Mouse (Mus musculus) neural tube, embryonic 14.5 days (tissue): Measurements from ENCODE around the gene Ramp2. TPM values are rescaled to one million over a fixed set of nuclear protein-coding genes. Genes with fewer than 3 reads are reported as not detected.

Experiments
- ATAC-seq: fragments of 200-750 bp; cut with Nextera tagmentation; 2 replicates; pipeline ENCODE4 v1.8.0; 2017; ENCODE audit warnings: low read depth, mild to moderate bottlenecking, moderate TSS enrichment, moderate library complexity
- H3K27ac ChIP-seq: fragments of 300-500 bp; sonication (generic); 2 replicates; pipeline ENCODE4 v1.5.1; 2014; ENCODE audit warnings: low read depth, mild to moderate bottlenecking, control low read depth, low read length, moderate library complexity, mixed read lengths
- H3K27me3 ChIP-seq: fragments of 300-500 bp; sonication (generic); 2 replicates; pipeline ENCODE4 v1.6.1; 2014; ENCODE audit warnings: low read length; ENCODE audit not compliant: control insufficient read depth, insufficient read depth
- H3K36me3 ChIP-seq: fragments of 300-500 bp; sonication (generic); 2 replicates; pipeline ENCODE4 v1.6.1; 2014; ENCODE audit warnings: low read length, mixed read lengths; ENCODE audit not compliant: control insufficient read depth, insufficient read depth
- H3K4me1 ChIP-seq: fragments of 300-500 bp; sonication (generic); 2 replicates; pipeline ENCODE4 v1.6.1; 2014; ENCODE audit warnings: low read length; ENCODE audit not compliant: control insufficient read depth, insufficient read depth
- H3K4me2 ChIP-seq: fragments of 300-500 bp; sonication (generic); 2 replicates; pipeline ENCODE4 v1.6.1; 2014; ENCODE audit warnings: mild to moderate bottlenecking, low read depth, low read length, control low read depth
- H3K4me3 ChIP-seq: fragments of 300-500 bp; sonication (generic); 2 replicates; pipeline ENCODE4 v1.5.1; 2014; ENCODE audit warnings: low read depth, low read length, control low read depth, mixed read lengths
- H3K9ac ChIP-seq: fragments of 300-500 bp; sonication (generic); replicated peaks from 2 replicates; pipeline ENCODE4 v1.6.1; 2014; ENCODE audit warnings: low read depth, mild to moderate bottlenecking, control low read depth, low read length, mixed read lengths
- H3K9me3 ChIP-seq: fragments of 300-500 bp; sonication (generic); 2 replicates; pipeline ENCODE4 v1.6.1; 2016; ENCODE audit warnings: low read length; ENCODE audit not compliant: control insufficient read depth
- WGBS: fragments of 180-500 bp; shearing (Covaris S2); extraction: QIAGEN DNeasy Blood & Tissue Kit; methylation state at CpG from one replicate; pipeline ENCODE4 v1.1.7; 2014; 5-methylcytosine and 5-hydroxymethylcytosine counted together
- polyA plus RNA-seq: library from polyadenylated mRNA; unstranded; fragments of >200 nt; fragmentation: Nextera tagmentation; extraction: Ambion mirVana; gene quantifications from 2 replicates; pipeline ENCODE4 v1.2.1, GENCODE M21; 2014

Ramp2 gene
- polyA plus RNA-seq, 1 experiment from 2014 or later: 63.1 TPM

DNA sequence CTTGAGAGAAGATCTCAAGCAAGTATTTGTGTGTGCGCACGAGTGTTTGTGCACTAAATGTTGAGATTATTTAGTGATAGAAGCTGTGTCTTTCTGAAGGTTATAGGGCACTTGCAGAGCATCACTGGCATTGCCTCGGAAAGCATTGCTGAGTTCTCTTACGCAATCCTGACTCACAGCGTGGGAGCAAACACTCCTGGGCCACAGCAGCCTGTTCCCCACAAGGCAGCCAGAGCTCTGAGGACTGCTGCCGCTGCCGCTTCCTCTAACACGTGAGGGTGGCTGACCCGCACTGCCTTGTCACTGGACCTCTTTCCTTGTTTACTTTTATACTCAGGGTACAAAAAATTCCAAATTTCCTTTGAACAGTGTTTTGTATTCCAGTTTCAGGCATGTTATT is 41.5 kb downstream of the Ramp2 start:
- Histone ChIP-seq H3K36me3 (peaks cover 34% of the 10 kb centered on the region), H3K9me3 (no peaks in the 10 kb centered on the region), H3K4me3 (no peak overlapping the region), H3K9ac (no peak overlapping the region), H3K27me3 (no peaks in the 10 kb centered on the region), H3K27ac (no peak overlapping the region), H3K4me1 (no peaks in the 10 kb centered on the region), H3K4me2 (no peak overlapping the region)
- no peak for ATAC-seq
- WGBS: 87% methylated on average over 9 of the region's 9 CpGs

DNA sequence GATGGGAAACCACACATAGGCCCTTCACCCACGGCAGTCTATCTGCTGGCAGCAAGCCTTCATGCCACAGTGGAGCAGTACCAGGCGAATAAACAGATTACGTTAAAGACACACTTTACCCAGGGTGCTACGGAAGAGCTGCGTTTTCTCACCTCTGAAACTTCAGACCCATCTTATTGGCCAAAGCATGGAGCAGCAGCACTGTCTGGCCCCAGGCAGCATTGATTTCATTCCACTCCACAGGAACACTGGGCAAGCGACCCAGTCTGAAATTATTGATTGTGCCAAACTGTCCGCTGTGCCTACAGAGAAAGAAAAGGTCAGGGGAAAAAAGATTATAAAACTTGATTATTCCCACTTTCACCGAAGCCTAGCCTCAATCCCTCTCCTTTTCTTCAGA is 45.4 kb downstream of the Ramp2 start:
- Histone ChIP-seq H3K4me1 (no peaks in the 10 kb centered on the region), H3K27me3 (no peaks in the 10 kb centered on the region), H3K4me2 (no peak overlapping the region), H3K27ac (no peak overlapping the region), H3K36me3 (peaks cover 57% of the 10 kb centered on the region), H3K9me3 (no peaks in the 10 kb centered on the region), H3K4me3 (no peak overlapping the region), H3K9ac (no peak overlapping the region)
- ATAC-seq: no peak
- WGBS: 96% methylated on average over 8 of the region's 8 CpGs

DNA sequence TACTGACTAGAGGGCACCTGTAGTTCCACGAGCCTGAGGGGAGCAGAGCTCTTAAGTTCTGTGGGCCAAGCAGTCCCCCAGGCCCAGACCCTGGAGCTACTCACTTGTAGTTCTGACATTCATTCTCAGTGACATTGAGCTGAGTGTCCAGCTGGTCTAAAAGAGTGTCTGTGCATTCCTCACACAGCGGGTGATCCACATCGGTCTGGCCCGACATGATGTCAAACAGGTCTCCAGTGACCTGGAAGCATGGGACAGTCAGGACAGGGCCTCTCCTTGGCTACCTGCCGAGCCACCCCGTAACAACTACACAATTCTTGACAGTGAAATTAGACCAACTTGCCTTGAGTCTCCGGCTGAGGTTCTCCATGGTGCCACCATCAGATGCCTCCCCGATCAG is 49.4 kb downstream of the Ramp2 start:
- no peak overlapping the region for H3K4me2 ChIP-seq
- no peaks in the 10 kb centered on the region for H3K9me3 ChIP-seq
- 92% methylated on average over 8 of the region's 8 CpGs for WGBS
- peaks cover 36% of the 10 kb centered on the region for H3K36me3 ChIP-seq
- no peaks in the 10 kb centered on the region for H3K4me1 ChIP-seq
- no peak for ATAC-seq
- no peak overlapping the region for H3K4me3 ChIP-seq
- no peak overlapping the region for H3K9ac ChIP-seq
- no peaks in the 10 kb centered on the region for H3K27me3 ChIP-seq
- no peak overlapping the region for H3K27ac ChIP-seq

DNA sequence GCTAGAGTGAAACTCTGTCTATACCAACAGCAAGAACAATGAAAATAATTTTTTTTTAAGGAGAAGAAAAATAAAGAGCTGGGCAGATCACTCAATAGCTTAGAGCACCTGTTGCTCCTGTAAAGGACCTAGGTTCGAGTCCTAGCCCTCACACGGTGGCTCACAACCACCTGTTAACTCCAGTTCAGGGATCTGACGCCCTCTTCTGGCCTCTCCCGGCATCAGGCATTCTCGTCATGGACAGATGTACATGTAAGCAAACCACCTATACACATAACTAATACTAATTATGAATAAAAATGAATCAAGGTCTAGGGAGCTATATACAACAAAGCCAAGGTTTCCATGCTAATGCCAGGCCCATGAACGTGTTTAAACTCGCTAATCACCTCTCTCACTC is 55.1 kb downstream of the Ramp2 start:
- Histone ChIP-seq H3K9ac (peak overlapping the region; percentile 75; the same call in 1 of the 2 replicates), H3K4me1 (peaks cover 12% of the 10 kb centered on the region), H3K4me2 (peak overlapping the region; percentile 99), H3K27ac (no peak overlapping the region), H3K9me3 (no peaks in the 10 kb centered on the region), H3K4me3 (peak overlapping the region; percentile 58), H3K36me3 (peaks cover 3% of the 10 kb centered on the region), H3K27me3 (no peaks in the 10 kb centered on the region)
- ATAC-seq: no peak
- 69% methylated on average over 7 of the region's 7 CpGs for WGBS

DNA sequence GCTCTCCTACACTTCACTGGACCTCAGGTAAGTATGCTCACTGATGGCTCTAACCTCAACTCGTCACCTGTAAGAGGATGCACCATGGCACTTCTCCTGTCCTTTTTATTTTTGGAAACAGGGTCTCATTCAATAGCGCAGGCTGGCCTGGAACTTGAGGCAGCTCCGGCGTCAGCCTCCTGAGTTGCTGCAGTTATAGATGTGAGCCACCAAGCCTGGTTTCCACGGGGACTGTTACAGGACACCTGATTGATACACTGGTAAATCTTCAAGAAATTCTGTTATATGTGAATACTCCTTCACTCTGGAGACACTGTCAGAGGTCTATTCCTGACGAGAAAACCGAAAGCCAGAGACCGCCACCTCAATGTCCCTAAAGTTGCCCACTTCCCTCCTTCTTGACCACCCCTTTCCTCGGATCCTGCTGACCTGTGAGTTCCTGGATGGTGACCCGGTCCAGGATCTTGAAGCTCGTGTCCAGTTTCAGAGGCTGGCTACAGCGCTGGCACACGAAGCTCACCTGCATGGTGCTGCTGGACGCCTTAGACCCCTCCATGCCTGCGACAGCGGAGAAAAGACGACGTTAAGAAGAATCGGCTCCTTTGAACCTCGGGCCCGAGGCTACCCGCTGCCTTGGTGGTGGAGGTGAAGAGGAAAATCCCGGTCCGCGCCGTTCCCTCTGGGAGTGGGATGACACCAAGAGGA is 55.6 kb downstream of the Ramp2 start:
- Histone ChIP-seq H3K9ac (peak overlapping the region; percentile 75), H3K27ac (peak overlapping the region; percentile 76; the same call in 1 of the 2 replicates), H3K9me3 (no peaks in the 10 kb centered on the region), H3K27me3 (no peaks in the 10 kb centered on the region), H3K4me1 (peaks cover 12% of the 10 kb centered on the region), H3K4me3 (peak overlapping the region; percentile 58), H3K36me3 (no peaks in the 10 kb centered on the region; the same call in 1 of the 2 replicates), H3K4me2 (peak overlapping the region; percentile 99)
- WGBS: 13% methylated on average over 26 of the region's 26 CpGs
- ATAC-seq: no peak

DNA sequence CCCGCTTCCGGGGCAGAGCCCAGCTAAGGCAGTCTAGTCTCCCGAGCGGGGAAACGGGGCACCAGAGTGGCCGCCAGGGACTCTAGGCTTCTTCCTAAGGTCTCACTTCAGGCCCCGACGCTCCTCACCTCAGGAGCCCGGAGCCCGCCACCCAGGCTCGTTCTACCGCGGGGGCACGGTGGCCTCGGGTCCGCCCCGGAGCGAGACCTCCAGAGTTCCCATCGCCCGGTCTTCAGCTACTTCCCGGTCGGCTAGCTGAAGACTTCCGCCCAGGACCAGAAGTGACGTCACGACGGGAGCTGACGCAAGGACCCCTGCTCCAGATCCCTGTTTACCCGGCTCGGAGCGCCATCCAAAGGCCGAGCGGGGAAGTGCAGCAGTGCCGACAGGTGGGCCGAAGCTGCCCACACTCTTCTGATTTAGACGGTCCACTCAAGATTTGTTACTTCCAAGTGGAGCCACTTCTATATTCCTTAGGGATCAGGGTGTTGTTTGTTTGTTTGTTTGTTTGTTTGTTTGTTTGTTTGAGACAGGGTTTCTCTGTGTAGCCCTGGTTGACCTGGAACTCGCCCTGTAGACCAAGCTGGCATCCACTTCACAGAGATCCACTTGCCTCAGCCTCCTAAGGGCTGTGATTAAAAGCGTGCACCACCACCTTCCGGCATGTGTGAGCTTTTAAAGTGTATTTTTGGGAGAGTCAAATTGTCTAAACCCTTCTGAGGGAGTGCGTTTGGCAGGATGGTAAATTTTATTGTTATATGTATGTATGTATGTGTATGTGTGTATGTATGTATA is 56.4 kb downstream of the Ramp2 start, which contains the start of gene Becn1:
Becn1 (minus strand) TSS at position 283 of the 795 bp plus-strand sequence.
- ATAC-seq: peak; percentile 95
- Histone ChIP-seq H3K9ac (peak within 1 kb of the TSS; percentile 75), H3K4me3 (peak within 1 kb of the TSS; percentile 58), H3K27ac (peak within 1 kb of the TSS; percentile 76), H3K27me3 (no peaks in the 10 kb centered on the region), H3K36me3 (no peaks in the 10 kb centered on the region; the same call in 1 of the 2 replicates), H3K4me2 (peak within 1 kb of the TSS; percentile 99), H3K4me1 (peaks cover 12% of the 10 kb centered on the region), H3K9me3 (no peaks in the 10 kb centered on the region)
- 7% methylated on average over 39 of the region's 39 CpGs for WGBS

DNA sequence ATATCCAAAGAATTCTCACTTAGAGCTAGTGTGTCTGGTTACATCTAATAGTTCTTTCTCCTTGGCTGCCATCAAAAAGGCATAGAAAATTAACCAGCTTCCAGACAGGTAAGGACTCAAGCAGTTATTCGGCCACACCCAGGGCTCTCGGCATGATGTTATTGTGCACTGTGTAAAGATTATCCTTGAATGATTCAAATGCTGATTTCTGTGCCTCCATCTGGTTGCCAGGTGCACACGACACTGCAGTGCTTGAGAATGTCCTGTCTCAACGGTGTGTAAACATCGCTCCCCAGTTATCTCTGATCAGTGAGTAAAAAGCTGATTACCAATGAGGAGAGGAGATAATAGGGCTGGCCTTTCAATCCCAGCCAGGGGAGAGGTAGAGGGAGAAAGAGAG is 61.9 kb downstream of the Ramp2 start:
- no peak for ATAC-seq
- H3K9me3 ChIP-seq: no peaks in the 10 kb centered on the region
- no peak overlapping the region for H3K27ac ChIP-seq
- H3K4me2 ChIP-seq: no peak overlapping the region
- H3K9ac ChIP-seq: no peak overlapping the region
- WGBS: 42% methylated on average over 5 of the region's 5 CpGs
- no peaks in the 10 kb centered on the region for H3K4me1 ChIP-seq
- no peaks in the 10 kb centered on the region for H3K27me3 ChIP-seq
- no peaks in the 10 kb centered on the region for H3K36me3 ChIP-seq
- no peak overlapping the region for H3K4me3 ChIP-seq
